Mouse (Mus musculus) C3H10T1/2 (cell line): ENCODE measurements around the gene Slc25a19. TPM values are rescaled to one million over a fixed set of nuclear protein-coding genes. Genes with fewer than 3 reads are reported as not detected.

Source experiments
- polyA plus RNA-seq, 2 experiments: library from polyadenylated mRNA; unstranded; fragments of >200 nt; fragmentation: generic; extraction: Trizol; gene quantifications; one replicate each; pipeline ENCODE4 v1.2.1; 2012; ENCODE audit warnings: missing spikeins in 2 of 2

Slc25a19 gene
- polyA plus RNA-seq = 10 to 100 TPM; 13.5 to 18.8 TPM

DNA sequence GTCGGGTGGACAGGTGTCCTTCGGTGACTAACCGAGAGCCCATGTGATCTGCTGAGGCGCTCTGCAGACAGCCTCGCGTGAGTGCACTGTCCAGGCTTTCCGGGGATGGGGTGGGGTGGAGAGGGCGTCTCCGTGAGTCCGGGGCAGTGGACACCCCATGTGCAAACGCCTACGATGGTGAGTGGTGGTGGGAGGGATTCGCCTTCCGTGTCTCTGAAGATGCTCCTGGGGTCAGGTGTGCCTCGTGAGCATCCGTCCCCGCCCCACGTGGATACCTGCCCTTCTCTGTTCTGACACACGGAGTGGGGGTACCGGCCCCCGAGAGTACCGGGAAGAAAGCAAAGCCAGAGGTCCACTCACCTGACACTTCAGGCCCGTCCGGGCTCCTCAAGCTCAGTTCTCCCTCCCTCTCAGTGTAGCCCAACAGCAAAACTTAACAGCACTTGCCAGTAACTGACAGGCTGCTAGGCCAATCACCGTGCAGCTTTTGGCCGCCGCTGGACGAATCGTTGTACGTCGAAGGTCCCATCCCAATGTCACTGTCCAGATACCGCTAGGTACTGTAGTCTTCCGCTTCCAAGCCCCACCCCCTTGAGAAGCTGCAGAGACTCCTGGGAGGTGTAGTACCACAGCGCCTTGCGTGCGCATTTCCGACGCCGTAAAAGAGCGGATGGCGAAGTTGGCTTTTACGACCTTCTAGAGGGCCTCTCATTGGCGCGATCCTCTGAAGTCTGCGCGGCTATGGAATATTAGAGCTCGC lies at the start of gene Slc25a19:
Gene Slc25a19, minus strand, starts transcription at position 591 of the 760 bp plus-strand sequence.

DNA sequence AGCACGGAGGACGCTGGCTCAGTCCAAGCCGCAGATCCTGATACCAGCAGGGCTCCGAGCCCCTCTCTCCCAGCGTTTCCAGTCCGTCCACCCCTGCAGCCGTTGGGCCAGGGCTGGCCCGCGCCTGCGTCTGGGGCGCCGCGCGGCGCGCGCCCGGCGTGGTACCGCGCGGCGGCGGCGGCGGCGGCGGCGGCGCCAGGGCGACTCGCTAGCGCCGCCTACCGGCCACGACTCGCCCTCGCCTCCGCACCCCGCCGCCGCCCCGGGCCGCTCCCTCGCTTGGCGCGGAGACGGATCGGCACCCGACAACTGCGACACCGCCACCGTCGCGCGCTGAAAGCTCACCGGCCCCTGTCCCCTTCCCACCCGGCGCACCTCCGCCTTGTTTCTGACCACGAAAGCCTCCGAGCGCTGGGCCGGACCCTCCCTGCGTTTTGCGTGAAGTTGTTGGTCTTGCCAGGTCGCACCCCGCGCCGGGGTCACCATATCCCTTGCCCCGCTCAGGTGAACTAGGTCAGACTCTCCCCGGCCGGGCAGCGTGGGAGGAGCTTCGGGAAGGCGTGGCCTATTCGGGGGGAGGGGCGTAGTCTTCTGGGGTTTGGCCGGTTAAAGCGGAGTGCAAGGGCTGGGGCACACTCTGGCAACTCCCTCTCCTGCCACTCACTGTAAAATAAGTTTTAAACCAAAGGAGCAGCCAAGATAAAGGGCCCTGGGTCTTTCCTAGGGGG lies 15.5 kb downstream of the Slc25a19 start, which contains the start of gene Mif4gd:
Gene Mif4gd, minus strand, starts transcription at position 560 of the 728 bp plus-strand sequence.

DNA sequence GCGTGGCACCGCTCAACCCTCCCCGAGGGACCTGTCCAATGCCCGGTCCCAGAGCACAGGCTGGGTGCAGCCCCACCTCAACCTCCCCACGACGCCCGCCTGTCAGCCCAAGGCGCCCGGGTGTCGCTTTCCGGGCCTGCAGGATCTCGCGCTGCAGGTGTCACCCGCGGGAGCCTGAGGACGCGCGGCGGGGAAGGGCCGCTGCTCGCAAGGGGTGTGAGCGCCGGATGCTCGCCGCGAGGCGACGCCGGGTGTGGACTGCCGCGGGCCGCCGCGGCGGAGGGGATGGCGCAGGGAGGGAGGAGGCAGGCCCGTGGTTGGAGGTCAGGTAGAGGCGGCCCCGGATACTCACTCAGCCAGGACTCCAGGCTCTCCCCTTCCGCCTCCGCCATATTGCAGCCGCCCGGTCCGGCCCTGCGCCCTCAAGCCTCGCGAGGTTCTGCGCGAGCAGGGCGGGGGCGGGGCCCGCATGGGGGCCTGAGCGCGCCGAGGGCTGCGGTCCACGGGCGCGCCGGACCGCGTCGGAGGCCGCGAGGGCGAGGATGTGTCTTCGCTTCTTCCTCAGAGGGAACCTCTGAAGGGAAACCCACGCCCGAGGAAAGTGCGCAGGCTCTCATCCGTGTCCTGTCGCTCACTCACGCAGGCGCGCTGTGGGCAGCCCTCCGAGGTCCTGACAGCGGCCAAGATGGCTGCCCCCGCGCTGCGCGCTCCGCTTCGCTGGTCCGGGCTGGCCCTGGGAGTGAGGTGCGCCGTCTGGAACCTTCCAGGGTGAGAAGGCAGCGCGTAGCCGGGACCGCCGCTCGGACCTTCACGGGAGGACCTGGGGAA lies 24.4 kb downstream of the Slc25a19 start, which contains the start of the genes Mrps7 and Gga3:
Gene Mrps7, plus strand, starts transcription at position 450 of the 828 bp plus-strand sequence.
Gene Gga3, minus strand, starts transcription at position 576 of the 828 bp plus-strand sequence.

Other genes starting within 250 kb of the Slc25a19 start
- gene Cdr2l, start 246.4 kb downstream of the Slc25a19 start, polyA plus RNA-seq = 10 to 100 TPM in 1 of 2 experiments, 1 to 10 TPM in 1; 6.5 to 16.4 TPM
- 100 to 1,000 TPM; 204 to 411 TPM for gene Mrpl58, start 224.5 kb downstream of the Slc25a19 start, polyA plus RNA-seq
- gene Atp5h, start 208.3 kb downstream of the Slc25a19 start, polyA plus RNA-seq = 100 to 1,000 TPM; 816 to 966 TPM
- gene Kctd2, start 208.2 kb downstream of the Slc25a19 start, polyA plus RNA-seq = 10 to 100 TPM; 24.1 to 58.3 TPM
- not detected for gene Trim80, start 187.8 kb downstream of the Slc25a19 start, polyA plus RNA-seq
- gene Slc16a5, start 165.8 kb downstream of the Slc25a19 start, polyA plus RNA-seq = under 1 TPM; 0.12 to 0.76 TPM
- 10 to 100 TPM in 1 of 2 experiments, 1 to 10 TPM in 1; 3.4 to 13.7 TPM for gene Armc7, start 152.6 kb downstream of the Slc25a19 start, polyA plus RNA-seq
- gene Nt5c, start 136.4 kb downstream of the Slc25a19 start, polyA plus RNA-seq = 100 to 1,000 TPM; 130 to 206 TPM
- 100 to 1,000 TPM; 321 to 516 TPM for gene Jpt1, start 113.9 kb downstream of the Slc25a19 start, polyA plus RNA-seq
- gene Sumo2, start 92.0 kb downstream of the Slc25a19 start, polyA plus RNA-seq = 100 to 1,000 TPM; 150 to 340 TPM
- 100 to 1,000 TPM in 1 of 2 experiments, 10 to 100 TPM in 1; 90.3 to 107 TPM for gene Nup85, start 63.9 kb downstream of the Slc25a19 start, polyA plus RNA-seq
- gene Mrps7, start 24.4 kb downstream of the Slc25a19 start, polyA plus RNA-seq = 100 to 1,000 TPM in 1 of 2 experiments, 10 to 100 TPM in 1; 71.5 to 141 TPM
- 10 to 100 TPM in 1 of 2 experiments, 1 to 10 TPM in 1; 6.0 to 15.0 TPM for gene Gga3, start 24.2 kb downstream of the Slc25a19 start, polyA plus RNA-seq
- 10 to 100 TPM; 13.3 to 37.6 TPM for gene Mif4gd, start 15.3 kb downstream of the Slc25a19 start, polyA plus RNA-seq
- gene Grb2, start 80.3 kb upstream of the Slc25a19 start, polyA plus RNA-seq = 10 to 100 TPM; 26.7 to 56.0 TPM
- 10 to 100 TPM in 1 of 2 experiments, 1 to 10 TPM in 1; 9.5 to 37.3 TPM for gene Tmem94, start 137.1 kb upstream of the Slc25a19 start, polyA plus RNA-seq
- gene Caskin2, start 185.3 kb upstream of the Slc25a19 start, polyA plus RNA-seq = 10 to 100 TPM in 1 of 2 experiments, 1 to 10 TPM in 1; 6.7 to 23.7 TPM
- gene Tsen54, start 186.4 kb upstream of the Slc25a19 start, polyA plus RNA-seq = 10 to 100 TPM; 29.4 to 37.0 TPM
- 1 to 10 TPM; 2.5 to 5.7 TPM for gene Llgl2, start 195.8 kb upstream of the Slc25a19 start, polyA plus RNA-seq
- gene Myo15b, start 230.1 kb upstream of the Slc25a19 start, polyA plus RNA-seq = under 1 TPM in 1 of 2 experiments, not detected in 1; 0.01 TPM